Mouse (Mus musculus): Measurements from ENCODE around the gene Lin28b.
"Not testable (repeated sequence)": the region's sequence is repeated elsewhere in the genome, so short reads cannot be mapped to it uniquely, and the experiment has no call there.

Gene Lin28b

DNA sequence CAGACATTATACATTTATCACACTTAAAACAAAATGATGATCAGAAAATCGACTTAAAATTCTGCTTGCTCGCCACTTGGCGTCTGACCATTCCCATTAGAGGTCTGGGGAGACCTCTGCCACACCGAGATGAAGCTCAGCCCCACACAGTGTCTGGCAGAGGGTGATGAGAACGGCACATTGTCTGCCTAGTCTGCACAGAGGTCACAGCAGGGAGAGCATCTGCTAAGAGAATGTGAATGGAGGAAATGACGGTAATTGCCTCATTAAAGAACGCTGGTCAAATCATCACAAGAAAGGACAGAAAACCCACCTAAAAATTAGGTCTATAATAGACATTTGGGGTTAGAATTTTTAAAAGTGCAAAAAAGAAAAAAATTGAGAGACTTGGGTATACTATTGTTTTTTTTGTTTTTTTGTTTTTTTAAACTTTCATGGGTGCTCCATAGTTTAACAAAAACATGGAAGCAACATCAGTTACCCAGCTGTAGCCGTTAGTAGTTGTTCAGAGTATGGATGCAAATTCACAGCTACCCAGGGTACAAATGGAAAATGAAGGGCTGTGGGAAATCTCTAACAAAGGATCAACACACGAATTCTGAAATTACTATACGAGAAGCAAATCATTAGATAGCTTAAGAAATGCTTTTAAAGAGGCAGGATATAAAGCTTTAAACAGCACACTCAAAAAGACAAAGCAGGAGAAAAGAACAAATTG is 75.4 kb downstream of the Lin28b start:
- DNase-seq: peak; percentile 50 to 74

DNA sequence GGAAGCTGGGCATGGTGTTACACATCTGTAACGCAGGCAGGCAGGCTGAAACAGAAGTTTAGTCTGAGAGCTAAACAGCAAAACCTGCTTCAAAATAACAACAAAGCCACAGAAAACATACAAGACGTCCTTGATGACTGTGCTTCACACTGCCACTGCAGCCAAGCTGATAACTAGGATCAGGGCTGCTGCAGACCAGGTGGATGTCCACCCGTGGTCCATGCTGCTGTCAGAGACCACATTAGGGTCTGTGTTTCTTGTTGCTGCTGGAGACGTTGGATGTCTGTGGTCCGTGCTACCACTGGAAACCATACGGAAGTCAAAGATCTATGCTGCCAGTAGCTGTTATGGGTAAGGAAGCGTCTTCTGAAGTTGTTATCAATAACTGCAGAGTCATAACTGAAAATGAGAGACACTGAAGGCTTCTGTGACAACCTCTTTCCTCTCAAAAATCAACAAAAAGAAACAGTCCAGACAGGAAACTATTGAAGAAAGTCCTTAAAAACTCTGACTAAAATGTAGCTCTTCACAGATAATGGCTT is 86.4 kb downstream of the Lin28b start:
- DNase-seq: no peak

DNA sequence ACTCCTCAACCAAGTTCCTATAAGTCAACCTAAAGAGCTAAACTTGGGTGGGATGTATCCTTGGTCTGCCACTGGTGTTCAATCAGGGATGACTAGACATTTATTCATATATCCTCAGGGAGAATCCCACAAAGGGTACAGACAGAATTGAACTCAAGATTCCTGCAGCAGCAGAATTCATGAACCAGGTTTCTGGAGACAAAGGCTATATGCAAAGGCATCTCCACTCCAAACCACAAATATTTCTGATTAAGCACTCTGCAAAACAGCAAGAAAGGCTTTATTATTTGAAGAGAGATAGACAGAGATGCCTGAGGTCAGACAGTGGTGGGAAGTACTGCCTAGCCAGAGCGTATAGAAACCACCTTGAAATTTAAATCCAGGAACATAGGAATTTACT is 88.0 kb downstream of the Lin28b start:
- DNase-seq: no peak

DNA sequence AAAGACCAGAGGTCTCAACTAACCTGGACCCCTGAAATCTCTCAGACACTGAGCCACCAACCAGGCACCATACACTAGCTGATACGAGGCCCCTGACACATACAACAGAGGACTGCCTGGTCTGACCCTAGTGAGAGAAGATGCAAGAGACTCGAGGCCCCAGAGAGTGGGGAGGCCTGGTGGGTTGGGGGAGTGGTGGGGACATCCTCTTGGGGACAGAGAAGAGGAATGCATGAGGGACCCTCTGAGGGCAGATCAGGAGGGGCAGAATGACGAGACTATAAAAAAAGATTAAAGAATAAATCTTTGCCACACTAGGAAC is 103.6 kb downstream of the Lin28b start:
- DNase-seq: no peak

DNA sequence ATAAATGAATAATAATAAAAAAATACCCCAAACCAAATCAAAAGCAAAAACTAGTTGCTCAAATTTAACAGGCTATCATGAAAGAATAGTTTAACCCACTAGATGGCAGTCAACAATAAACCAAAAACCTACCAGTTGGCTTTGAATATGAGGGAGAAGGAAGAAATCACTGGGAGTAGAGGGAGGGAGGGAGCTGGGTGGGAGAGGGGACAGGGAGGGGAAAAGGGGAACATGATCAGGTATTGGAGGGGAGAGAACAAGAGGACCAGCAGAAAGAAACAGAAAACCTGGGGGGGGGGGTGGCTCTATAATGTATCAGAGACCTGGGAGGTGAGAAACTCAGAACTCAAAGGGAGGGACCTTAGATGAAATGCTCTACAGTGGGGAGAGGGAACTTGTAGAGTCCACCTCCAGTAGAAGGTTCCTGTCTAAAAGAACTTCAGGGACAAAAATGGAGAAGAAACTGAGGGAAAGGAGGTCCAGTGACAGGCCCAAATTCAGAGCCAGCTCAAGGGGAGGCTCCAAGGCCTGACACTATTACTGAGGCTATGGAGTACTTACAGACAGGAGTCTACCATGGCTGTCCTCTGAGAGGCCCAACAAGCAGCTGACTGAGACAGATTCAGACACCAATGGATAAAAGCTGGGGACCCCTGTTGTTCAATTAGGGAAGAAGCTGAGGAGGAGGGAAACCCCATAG is 104.1 kb downstream of the Lin28b start:
- DNase-seq: peak in 1 of 2 experiments; percentile 39

DNA sequence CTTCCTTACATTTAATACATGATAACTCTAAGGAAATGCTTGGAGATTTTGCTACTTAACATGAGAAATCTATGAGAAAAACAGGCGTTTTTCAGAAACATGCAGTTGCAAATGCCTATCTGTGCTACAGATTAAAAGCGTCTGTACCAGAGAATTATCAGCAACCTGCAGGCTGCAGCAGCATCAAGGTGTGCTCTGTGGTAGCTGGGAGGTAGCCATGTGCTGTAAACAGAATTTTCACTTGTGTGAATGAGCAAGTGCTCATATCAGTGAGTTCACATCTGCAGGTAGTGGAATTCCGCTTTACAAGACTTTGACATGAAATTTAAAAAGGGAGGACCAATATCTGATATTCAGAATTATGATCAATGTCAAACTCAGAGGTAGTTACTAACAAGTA is 107.9 kb downstream of the Lin28b start:
- no peak for DNase-seq

DNA sequence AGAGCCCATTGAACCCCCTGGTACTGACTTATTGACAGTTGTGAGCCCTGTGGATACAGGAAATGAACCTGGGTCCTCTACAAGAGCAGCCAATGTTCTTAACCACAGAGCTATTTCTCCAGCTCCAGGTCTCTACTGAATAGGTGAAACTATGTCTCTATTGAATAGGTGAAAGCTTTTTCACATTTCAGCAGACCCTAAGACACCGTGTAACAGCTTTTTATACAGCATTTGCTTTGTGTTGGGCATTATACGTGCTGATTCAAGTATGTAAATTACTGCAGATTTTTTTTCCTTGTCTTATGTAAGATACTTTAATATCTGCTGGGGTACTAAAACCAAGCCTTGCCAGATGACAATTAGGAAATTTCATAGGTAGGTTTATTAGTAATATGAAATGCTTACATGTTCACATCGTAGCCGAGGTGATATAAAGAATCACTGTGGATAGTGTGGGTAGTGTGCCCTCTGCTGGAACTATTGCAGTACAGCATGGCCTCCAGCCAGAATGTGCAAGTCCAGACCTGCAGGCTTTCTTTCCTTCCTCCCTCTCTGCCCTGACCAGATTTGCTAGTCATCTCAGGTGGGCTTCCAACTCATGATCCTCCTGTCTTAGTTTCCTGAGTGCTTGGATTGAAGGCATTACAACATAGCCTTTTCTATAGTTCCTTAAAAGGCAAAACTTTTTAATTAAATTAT is 113.1 kb downstream of the Lin28b start:
- DNase-seq: peak; percentile 83 to 86

DNA sequence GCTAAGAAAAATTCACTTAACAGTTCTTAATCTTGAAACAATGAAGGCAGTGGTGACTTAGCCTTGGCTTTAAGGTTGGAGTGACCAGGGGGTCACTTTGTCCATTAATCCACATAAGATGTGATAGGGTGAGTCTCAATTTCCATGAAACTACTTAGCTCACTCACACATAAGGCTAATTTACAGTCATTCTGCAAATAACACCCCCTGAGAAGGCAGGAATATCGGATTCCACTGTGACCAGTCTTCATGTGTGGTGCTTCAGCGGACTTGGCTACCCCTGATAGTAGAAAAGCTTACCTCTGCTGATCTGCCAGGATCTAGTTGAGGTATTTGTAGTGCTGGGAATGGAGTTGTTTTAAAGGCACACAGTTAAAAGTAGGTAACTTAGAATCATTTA is 115.7 kb downstream of the Lin28b start:
- DNase-seq: no peak

DNA sequence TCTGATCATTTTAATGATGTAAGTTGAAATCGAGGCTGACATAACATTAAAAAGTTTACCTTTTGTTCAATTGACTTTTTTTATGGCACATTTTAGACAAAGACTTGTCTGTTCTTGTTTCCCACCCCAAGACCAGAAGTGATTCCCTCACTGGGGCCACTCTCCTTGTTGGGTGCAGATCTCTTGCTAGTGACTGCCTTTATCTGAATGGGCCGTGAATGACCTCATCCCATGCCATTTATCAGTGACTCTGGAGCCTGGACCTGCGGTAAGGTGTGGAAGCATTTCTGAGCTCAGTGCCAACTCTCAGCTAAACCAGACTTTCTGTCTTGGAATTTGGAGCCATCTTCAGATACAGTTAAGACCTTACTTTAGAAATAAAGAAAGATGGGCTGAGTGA is 116.6 kb downstream of the Lin28b start:
- no peak for DNase-seq

DNA sequence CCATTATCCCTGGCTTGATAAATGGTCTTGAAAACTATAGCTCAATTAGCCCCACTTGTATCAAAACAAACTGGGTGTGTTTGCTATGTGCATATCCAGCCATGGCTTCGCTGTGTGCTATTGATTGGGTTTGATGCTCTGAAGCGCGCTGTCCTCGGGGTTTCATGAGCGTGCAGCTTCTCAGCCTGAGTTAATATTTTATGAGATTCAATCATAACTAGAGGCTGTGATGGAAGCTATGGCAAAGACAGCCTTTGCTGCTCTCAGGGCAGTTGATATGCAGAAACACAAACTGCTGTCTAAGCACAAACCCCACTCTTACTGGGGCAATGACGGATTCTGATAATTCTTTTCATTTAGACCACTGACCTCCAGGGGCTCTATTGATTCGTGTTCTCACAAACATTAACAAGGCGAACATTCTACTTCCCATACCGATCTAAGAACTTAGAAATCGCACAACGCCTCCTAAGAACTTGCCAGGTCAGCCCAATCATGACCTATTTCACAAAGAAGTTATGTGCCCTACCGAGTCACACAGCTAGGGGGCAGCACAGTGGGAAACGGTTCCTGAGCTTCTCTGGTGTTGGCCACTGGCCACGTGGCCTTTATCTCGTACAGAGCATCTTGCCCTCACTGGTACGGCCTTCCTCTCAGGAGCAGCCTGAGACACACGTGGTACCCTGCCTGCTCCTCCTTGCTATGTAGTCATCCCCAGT is 119.0 kb downstream of the Lin28b start:
- no peak for DNase-seq

DNA sequence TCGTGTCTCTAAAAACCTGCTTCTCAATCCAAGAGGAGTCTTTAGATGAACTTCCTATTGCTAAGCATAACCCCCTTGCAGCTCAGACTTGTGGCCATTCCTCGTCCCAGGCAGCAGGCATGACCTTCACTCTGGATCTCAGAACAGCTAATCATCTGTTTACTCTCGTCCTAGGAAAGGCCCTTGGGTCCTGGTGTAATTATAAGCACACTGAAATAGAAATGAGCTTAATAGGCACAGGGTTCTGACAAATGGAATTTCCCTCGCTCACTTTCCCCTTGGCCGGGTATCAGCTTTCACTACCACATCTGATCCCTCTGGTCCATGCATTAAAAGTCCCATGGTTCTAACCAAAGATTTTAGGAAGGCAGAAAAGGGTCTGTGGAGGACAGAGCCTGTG is 122.8 kb downstream of the Lin28b start:
- DNase-seq: no peak

DNA sequence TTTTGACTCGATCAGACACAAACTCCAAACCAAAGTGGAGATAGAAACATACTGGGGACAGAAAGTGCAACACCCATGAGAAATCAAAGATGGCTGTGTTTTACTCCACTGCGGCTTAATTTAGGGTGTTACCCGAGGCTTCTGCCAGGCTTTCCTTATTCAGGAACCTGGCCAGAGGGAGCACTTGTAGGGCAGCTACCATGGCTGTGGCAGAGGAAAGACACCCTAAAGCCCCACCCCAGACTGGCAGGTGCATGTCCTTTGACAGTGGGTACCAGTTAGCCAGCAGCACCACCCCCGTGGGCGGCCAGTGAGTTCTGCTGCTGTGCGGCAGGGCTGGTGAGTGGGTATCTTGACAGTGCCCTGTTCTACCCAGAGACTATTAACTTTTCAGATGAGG is 130.1 kb downstream of the Lin28b start:
- DNase-seq: no peak

DNA sequence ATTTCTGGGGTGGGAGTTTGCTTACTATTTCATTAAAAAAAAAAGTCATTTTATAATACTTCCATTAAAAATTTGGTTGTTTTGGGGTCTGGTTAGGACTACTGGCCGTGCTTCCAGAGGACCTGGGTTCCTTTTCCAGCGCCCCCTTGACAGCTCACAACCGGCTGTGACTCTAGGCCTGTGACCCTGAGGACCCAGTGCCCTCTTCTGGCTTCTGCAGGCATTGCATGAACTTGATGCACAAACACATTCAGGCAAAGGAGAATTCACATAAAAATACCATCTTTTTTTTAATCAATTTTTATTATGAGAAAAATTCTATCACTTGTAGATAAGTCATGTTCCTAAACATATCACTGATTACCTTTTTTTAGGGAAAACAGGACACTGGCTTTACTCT is 138.1 kb downstream of the Lin28b start:
- DNase-seq: not testable (repeated sequence)

DNA sequence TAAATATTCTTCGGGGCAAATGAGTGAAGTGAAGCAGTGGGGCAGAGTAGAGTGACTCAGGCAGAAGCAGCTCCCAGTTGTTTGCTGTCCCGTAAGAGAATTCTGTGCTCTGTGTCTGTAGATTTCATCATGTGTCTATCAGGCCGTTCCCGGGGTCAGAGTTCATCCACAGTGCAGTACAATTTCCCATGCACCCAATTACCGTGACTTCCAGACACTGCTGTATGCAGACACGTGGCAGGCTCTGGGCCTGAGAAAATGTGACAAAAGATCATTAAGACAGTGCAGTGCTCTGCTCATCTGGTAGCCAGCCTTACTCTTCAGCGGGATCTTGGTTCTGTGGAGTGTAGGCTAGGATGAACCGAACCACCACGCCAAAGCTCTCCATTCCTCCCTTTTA is 141.0 kb downstream of the Lin28b start:
- DNase-seq: no peak

DNA sequence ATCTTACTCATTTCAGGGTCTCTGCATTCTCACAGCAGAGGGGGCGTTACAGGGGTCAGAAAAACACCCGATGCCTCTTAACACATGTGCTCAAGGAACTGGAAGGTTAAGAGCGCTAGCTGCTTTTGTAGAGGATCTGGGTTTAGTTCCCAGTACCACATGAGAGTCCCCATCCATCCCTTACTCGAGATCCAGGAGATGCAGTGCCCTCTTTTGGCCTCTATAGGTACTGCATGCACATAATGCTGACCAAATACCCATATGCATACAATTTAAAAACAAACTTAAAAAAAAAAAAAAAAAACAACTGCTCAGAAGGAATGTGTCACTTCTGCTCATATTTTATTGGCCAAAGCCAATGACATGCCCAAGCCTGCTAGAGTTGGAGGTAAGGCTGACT is 141.8 kb downstream of the Lin28b start:
- DNase-seq: no peak

DNA sequence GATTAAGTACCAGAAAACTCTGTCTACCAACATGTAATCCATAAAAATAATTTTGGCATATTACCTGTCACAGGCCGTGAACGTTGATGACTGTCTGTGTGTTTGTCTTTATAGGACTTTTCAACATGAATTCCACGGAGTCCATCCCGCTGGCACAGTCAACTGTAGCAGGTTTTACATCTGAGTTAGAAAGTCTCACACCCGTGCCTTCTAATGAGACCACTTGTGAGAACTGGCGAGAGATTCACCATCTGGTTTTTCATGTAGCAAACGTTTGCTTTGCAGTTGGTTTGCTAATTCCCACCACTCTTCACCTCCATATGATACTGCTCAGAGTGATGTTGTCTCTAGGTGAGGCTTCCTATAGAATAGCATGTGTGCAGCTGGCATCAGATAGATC is 147.1 kb downstream of the Lin28b start:
- DNase-seq: no peak

DNA sequence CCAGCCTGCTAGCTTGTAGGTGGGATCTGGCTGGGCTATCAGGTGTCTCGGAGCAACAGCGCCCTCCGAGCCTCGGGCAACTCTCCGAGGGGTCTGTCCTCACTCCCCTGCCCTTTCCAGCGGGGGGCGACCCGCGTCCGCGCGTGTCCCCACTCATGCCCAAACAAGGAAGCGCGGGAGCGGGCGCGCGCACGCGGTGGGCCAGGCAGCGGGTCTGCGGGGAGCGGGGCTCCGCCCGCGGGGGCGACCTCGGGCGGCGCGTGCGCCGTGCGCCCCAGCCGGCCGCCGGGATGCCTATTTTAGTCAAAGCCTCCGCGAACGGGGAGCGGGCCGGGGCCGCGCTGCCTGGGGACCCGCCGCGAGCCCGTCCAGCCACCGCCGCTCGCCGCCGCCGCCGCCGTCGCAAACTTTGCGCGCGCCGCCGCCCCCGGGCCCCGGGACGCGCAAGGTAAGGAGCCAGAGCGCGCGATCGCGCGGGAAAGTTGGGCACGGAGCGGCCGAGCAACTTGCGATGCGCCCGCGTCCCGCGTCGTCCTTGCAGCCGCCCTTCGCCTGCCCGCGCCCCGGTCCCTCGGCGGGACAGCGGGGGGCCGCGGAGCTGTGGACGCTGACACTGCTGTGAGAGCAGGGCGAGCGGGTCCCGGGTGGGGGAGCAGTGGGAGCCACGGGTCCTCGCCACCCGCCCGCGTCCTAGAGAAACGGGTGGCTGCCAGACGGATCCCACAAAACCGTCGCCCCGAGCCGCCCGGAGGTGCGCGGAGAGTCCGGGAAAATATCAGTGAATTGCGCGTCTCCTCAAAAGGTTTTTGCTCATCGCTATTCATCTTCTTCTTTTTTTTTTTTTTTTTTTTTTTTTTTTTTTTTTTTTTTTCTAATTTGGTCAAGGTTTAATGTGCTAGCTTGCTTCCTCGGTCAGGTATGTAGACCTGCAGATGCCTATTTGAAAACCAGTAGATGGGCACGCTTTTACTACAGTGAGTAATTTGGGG is 150.5 kb downstream of the Lin28b start, which contains the start of gene Bves:
Bves (plus strand) TSS at position 339 of the 989 bp plus-strand sequence.
- DNase-seq: peak; percentile 69 to 79

DNA sequence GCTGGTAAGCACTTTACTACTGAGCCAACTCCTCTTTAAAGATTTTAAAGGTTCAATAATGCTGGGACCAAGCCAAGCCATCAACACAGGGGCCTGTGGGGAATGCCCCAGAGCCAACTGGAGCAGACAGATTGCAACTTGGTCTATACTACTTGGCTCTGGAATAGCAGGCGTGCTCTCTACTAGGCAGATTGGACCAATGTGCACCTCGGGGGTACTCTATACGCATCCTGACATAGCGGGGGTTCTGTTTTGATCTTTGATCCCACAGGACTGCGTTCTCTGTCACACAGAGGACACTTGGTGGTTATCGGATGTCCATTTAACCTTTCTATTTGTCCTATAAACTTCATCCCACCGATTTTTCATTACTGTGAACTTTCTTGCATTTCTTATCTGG is 151.3 kb downstream of the Lin28b start:
- DNase-seq: peak in 1 of 2 experiments; percentile 8

DNA sequence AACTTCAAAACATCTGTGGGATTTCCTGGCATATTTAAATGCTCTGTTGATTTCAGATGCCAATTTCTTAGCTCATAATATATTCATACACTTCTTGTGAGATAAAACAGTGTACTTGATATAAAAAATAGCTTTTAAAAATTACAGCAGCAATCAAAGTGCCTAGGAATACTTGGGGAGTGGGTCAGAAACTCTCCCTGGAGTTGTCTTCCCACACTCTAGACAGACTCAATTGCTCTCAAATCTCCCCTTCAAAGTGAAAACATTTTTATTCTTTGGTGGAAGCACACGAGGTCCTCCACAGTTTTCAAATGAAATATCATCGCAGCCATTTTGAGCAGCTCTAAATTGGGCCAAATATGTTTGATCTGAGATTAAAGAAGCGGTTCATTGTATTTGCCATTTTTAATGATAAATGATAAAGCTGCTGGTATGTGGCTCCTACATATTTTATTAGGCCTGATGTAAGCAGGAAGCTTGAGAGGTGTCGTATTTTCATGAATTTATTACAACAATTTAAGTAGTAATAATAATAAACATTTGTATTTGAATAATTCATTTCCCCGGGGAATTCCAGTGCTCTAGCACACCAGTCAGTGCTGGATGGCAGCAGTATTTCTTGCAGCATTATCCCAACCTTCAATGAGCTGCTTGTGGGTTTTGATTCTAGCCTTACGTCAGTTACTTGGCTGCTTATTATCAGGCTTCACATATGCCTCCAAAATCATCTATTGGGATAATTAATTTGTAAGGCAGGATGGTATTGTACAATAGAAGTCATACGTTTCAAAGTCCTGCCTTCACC is 157.8 kb downstream of the Lin28b start:
- no peak for DNase-seq

Data from cerebellum, postnatal 10 days (tissue).